Mouse (Mus musculus) megakaryocyte progenitor cell, adult 5-6 weeks (primary cell): ENCODE results near the gene Exosc6. TPM values are rescaled to one million over a fixed set of nuclear protein-coding genes. Genes with fewer than 3 reads are reported as not detected.
"Not testable (repeated sequence)": the region's sequence is repeated elsewhere in the genome, so short reads cannot be mapped to it uniquely, and the experiment has no call there.

Source experiments
- ATAC-seq: replicated peaks from 2 replicates; pipeline ENCODE4 v1.8.0; 2016; ENCODE audit warnings: mild to moderate bottlenecking, moderate TSS enrichment, inconsistent platforms; ENCODE audit not compliant: poor library complexity
- total RNA-seq, 2 experiments: library from RNA; stranded (forward) in 1 of 2; stranded (reverse) in 1 of 2; fragments of 157-497, 149-512 nt in 1 of 2; fragments of 200-1000 nt in 1 of 2; gene quantifications; 2 replicates each; pipeline versions ENCODE4 v1.2.3 to v1.2.4; 2015 to 2017

Gene Exosc6
- total RNA-seq, 2 experiments from 2014 or later, result 23.0 to 33.2 TPM

GRCm38 (mm10) chr8:111058946-111059572, 2.9 kb downstream of the Exosc6 start:
- ATAC-seq, result no peak

- no peak for ATAC-seq
Observed at GRCm38 (mm10) chr8:111061688-111062071, 5.5 kb downstream of the Exosc6 start.

- peak; percentile 89 for ATAC-seq
Observed at GRCm38 (mm10) chr8:111062072-111062757, 6.1 kb downstream of the Exosc6 start.

GRCm38 (mm10) chr8:111062893-111063292, 6.8 kb downstream of the Exosc6 start:
- no peak for ATAC-seq

GRCm38 (mm10) chr8:111066308-111066707, 10.2 kb downstream of the Exosc6 start:
- ATAC-seq, result no peak

- ATAC-seq, result peak; percentile 38
Observed at GRCm38 (mm10) chr8:111067439-111067838, 11.3 kb downstream of the Exosc6 start.

- not testable (repeated sequence) for ATAC-seq
Observed at GRCm38 (mm10) chr8:111068660-111069059, 12.5 kb downstream of the Exosc6 start.

- no peak for ATAC-seq
Observed at GRCm38 (mm10) chr8:111075926-111076325, 19.8 kb downstream of the Exosc6 start.

GRCm38 (mm10) chr8:111079461-111079860, 23.3 kb downstream of the Exosc6 start:
- no peak for ATAC-seq

GRCm38 (mm10) chr8:111079861-111080271, 23.7 kb downstream of the Exosc6 start:
- peak; percentile 60; the same call in 1 of the 2 replicates for ATAC-seq

- no peak for ATAC-seq
Observed at GRCm38 (mm10) chr8:111081580-111082258, 25.6 kb downstream of the Exosc6 start.

- ATAC-seq, result not testable (repeated sequence)
Observed at GRCm38 (mm10) chr8:111083936-111084335, 27.8 kb downstream of the Exosc6 start.

- peak; percentile 67 for ATAC-seq
Observed at GRCm38 (mm10) chr8:111090126-111090525, 34.0 kb downstream of the Exosc6 start.

- ATAC-seq, result no peak
Observed at GRCm38 (mm10) chr8:111091706-111092105, 35.6 kb downstream of the Exosc6 start.

GRCm38 (mm10) chr8:111092326-111092725, 36.2 kb downstream of the Exosc6 start, which contains the start of gene Clec18a:
Gene Clec18a (minus strand): TSS chr8:111092426.
- not testable (repeated sequence) for ATAC-seq

- ATAC-seq, result peak; percentile 86
Observed at GRCm38 (mm10) chr8:111093865-111094718, 38.0 kb downstream of the Exosc6 start, which contains the start of gene Pdpr. Gene Pdpr (plus strand): TSS chr8:111094630.

GRCm38 (mm10) chr8:111094719-111095302, 38.7 kb downstream of the Exosc6 start:
- peak; percentile 26 for ATAC-seq
